Mouse (Mus musculus): ENCODE results near the gene Arhgef18.

The Arhgef18 gene

GRCm38 (mm10) chr8:3392771-3393710 is at the start of gene Arhgef18:
Gene Arhgef18, plus strand, starts transcription at chr8:3393006.
- CTCF ChIA-PET = interaction anchor here in 3 of 4 experiments (0.5 to 1.3 kb wide), 4 partner anchors 22 to 283 kb away, joined by 3 to 12 read pairs (median 4); partner anchors contain the start of gene Trappc5 (in 1 of the 3)

GRCm38 (mm10) chr8:3345337-3345736 is 47.5 kb upstream of the Arhgef18 start:
- POLR2A ChIA-PET = interaction anchor here in 2 of 4 experiments (0.6 to 1.9 kb wide), 3 partner anchors 9 to 113 kb away, joined by 5 to 6 read pairs (median 5); no protein-coding TSS in a partner anchor
- CTCF ChIA-PET = interaction anchor here in 3 of 4 experiments (1.1 to 5.0 kb wide), 4 partner anchors 8 to 14 kb away, joined by 4 to 110 read pairs (median 36); no protein-coding TSS in a partner anchor

More at GRCm38 (mm10) chr8:3392771-3393710, at the start of gene Arhgef18:
- POLR2A ChIA-PET = interaction anchor here (0.5 to 16.8 kb wide), 35 partner anchors 8 to 273 kb away, joined by 3 to 204 read pairs (median 4); partner anchors contain the start of genes C330021F23Rik (in 1 of the 4), Insr (in 1 of the 4) and Pnpla6 (in 1 of the 4)

DNA sequence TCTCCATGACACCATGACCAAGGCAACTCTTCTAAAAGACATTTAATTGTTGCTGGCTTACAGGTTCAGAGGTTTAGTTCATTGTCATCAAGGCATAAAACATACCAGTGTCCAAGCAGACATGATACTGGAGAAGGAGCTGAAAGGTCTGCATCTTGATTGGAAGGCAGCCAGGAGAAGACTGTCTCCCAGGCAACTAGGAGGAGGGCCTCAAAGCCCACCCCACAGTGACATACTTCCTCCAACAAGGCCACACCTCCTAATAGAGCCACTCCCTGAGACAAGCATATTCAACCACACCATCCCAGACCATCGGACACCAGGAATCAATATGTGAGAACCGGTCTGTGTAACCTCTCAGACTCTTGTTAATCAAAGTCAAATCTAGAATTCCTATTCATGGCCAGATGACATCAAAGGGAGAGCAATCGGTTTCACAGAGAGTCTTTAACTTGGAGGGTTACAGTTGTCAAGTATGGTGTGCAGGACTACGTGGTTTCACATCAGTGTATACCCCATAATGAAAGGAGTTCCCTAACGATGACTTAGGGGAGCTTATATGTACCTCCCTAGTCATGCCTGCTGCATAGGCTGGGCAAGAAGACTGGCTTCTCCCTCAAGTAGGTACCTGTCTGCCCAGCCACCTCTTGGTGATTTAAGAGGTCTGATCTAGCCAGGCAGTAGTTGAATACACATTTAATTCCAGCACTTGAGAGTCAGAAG is 46.0 kb upstream of the Arhgef18 start:
- POLR2A ChIA-PET = interaction anchor here in 3 of 4 experiments (0.5 to 1.9 kb wide), 5 partner anchors 10 to 229 kb away, joined by 3 to 9 read pairs (median 3); no protein-coding TSS in a partner anchor
- CTCF ChIA-PET = interaction anchor here in 3 of 4 experiments (0.6 to 5.0 kb wide), 5 partner anchors 10 to 127 kb away, joined by 4 to 110 read pairs (median 23); no protein-coding TSS in a partner anchor

DNA sequence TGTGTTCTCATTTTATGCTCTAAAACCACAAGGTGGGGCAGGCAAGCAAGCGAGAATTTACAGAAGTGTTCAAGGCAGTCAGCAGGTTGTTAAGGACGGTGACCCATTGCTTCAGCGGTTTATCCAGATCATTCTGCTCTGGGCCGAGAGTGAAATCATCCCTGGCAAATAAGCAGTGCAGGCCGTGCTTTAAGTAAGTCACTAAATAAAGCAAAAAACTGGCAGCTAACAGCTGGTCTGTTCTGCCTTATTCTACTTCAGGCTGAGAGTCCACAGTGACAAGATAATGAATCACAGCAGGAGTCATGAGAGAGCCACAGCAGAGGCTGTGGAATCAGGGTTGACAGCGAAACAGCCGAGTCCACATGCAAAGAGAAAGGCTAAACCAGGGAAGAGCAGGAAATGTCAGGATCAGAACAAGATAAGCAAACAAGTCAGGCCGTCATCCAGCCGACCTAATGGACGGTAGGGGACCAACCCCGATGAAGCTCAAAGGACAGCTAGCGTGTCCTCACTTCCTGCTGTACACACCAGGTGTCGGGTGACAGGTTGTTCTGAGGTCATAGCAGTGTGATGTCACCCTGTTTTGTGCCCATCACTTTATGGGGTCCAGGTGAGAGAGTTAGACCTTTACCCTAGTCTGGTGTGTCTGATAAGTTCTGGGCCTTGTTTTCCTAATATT is 44.5 kb upstream of the Arhgef18 start:
- ChIA-PET POLR2A (interaction anchor here in 2 of 4 experiments (1.0 to 2.1 kb wide), 3 partner anchors 11 to 70 kb away, joined by 3 to 7 read pairs (median 4); no protein-coding TSS in a partner anchor), CTCF (interaction anchor here (0.6 to 5.0 kb wide), 8 partner anchors 11 to 328 kb away, joined by 3 to 110 read pairs (median 6); partner anchors contain the start of genes Pex11g (in 1 of the 4) and Trappc5 (in 1 of the 4))

- ChIA-PET POLR2A (interaction anchor here in 1 of 4 experiments (0.7 kb wide), 1 partner anchor 14 kb away, joined by 3 read pairs; no protein-coding TSS in a partner anchor), CTCF (no interaction called here)
Measured at GRCm38 (mm10) chr8:3350747-3351146, 42.1 kb upstream of the Arhgef18 start.

GRCm38 (mm10) chr8:3352715-3353114 is 40.1 kb upstream of the Arhgef18 start:
- ChIA-PET POLR2A (interaction anchor here in 3 of 4 experiments (0.6 to 2.7 kb wide), 7 partner anchors 16 to 205 kb away, joined by 3 to 11 read pairs (median 4); partner anchors contain the start of gene Insr (in 1 of the 3)), CTCF (interaction anchor here in 2 of 4 experiments (0.5 to 4.1 kb wide), 3 partner anchors 16 to 222 kb away, joined by 8 to 45 read pairs (median 13); no protein-coding TSS in a partner anchor)

GRCm38 (mm10) chr8:3353189-3353810 is 39.5 kb upstream of the Arhgef18 start, which contains the start of gene A430078G23Rik:
Gene A430078G23Rik, plus strand, starts transcription at chr8:3353415.
- ChIA-PET CTCF (interaction anchor here in 2 of 4 experiments (0.5 to 4.1 kb wide), 5 partner anchors 17 to 323 kb away, joined by 3 to 45 read pairs (median 8); partner anchors contain the start of gene Trappc5 (in 1 of the 2)), POLR2A (interaction anchor here in 3 of 4 experiments (0.6 to 2.7 kb wide), 8 partner anchors 16 to 320 kb away, joined by 3 to 7 read pairs (median 4); partner anchors contain the start of gene Insr (in 1 of the 3))

DNA sequence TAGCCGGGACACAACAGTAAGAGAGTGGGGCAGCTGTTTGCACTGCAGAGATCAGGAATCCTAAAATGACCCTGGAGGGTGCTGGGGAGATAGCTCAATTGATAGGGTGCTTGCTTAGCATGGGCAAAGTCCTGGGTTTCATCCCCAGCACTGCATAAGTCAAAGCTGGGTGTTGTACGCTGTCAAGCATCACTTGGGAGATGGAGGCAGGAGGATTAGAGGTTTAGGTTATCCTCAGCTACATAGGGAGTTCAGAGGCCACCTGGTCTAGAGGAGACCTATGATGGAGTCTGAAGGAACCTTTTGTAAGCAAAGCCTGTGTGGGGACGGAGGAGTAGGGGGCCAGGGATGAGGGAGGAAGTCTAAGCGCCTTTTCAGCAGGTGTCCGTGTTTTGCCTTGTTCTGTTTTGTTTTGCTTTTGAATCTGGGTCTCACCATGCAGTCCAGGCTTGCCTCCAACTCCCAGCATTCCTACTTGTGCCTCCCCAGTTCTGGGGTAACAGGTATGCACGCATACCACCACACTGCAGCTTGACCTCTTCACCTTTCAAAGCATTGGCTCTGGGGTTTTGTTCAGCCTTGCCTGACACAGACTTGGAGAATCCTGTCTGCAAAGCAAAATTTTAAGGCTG is 38.9 kb upstream of the Arhgef18 start:
- ChIA-PET CTCF (interaction anchor here in 3 of 4 experiments (0.5 to 4.1 kb wide), 7 partner anchors 17 to 322 kb away, joined by 3 to 45 read pairs (median 4); partner anchors contain the start of genes Fcor (in 1 of the 3) and Trappc5 (in 1 of the 3)), POLR2A (interaction anchor here in 3 of 4 experiments (0.6 to 2.7 kb wide), 8 partner anchors 17 to 319 kb away, joined by 3 to 7 read pairs (median 4); partner anchors contain the start of gene Insr (in 1 of the 3))

DNA sequence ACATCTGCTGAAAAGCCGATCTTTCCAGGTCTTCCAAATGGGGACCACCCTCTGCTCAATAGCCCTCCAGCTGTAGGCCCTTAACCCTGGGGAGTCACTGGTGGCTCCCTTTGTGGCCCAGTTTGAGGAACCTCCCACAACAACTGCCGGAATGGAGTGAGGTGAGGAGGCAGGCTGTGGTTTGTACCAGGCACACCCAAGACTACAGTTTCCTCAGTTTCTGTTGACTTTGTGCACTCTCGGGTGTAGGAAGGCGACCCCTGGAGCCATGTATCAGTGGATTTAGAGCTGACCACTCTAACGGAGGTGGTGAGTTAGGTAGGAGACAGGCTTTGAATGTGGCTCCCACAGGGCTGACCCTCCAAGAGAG is 38.4 kb upstream of the Arhgef18 start:
- ChIA-PET POLR2A (interaction anchor here in 3 of 4 experiments (0.6 to 2.7 kb wide), 6 partner anchors 18 to 94 kb away, joined by 3 to 7 read pairs (median 3); no protein-coding TSS in a partner anchor), CTCF (interaction anchor here (0.6 to 4.1 kb wide), 9 partner anchors 17 to 322 kb away, joined by 3 to 45 read pairs (median 4); partner anchors contain the start of genes Fcor (in 1 of the 4) and Trappc5 (in 1 of the 4))

GRCm38 (mm10) chr8:3355586-3355985 is 37.2 kb upstream of the Arhgef18 start:
- ChIA-PET CTCF (interaction anchor here (0.6 to 4.1 kb wide), 15 partner anchors 18 to 322 kb away, joined by 3 to 45 read pairs (median 4); partner anchors contain the start of gene Trappc5 (in 1 of the 4)), POLR2A (interaction anchor here in 3 of 4 experiments (0.8 to 1.6 kb wide), 9 partner anchors 19 to 321 kb away, joined by 3 to 5 read pairs (median 3); no protein-coding TSS in a partner anchor)

- ChIA-PET CTCF (interaction anchor here (0.5 to 2.2 kb wide), 27 partner anchors 8 to 314 kb away, joined by 3 to 13 read pairs (median 4); partner anchors contain the start of gene Fcor (in 2 of the 4)), POLR2A (interaction anchor here in 2 of 4 experiments (0.6 to 2.0 kb wide), 5 partner anchors 28 to 264 kb away, joined by 3 to 4 read pairs (median 4); no protein-coding TSS in a partner anchor)
Measured at GRCm38 (mm10) chr8:3358060-3358459, 34.7 kb upstream of the Arhgef18 start.

- ChIA-PET CTCF (interaction anchor here in 2 of 4 experiments (0.6 to 1.2 kb wide), 5 partner anchors 9 to 105 kb away, joined by 3 to 7 read pairs (median 4); no protein-coding TSS in a partner anchor), POLR2A (no interaction called here)
Measured at GRCm38 (mm10) chr8:3367086-3367485, 25.7 kb upstream of the Arhgef18 start.

DNA sequence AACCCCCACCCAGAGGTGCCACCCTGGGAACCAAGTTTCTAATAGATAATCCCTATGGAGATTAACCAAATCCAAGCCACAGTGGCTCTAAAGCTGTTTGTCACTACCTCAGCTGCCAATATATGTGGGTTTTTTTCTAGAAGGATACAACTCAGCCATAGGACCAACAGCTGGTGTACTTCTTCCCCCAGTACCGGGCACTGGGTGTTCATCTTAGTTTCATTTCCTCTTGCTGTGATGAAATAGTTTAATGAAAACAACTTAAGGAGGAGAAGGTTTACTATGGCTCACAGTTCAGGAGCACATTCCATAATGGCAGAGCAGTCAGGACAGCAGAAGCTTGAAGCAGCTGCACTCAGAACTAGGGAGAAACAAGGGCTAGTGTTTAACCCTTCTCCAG is 24.7 kb upstream of the Arhgef18 start:
- ChIA-PET CTCF (interaction anchor here in 2 of 4 experiments (0.8 to 1.2 kb wide), 2 partner anchors 32 to 82 kb away, joined by 3 to 4 read pairs; no protein-coding TSS in a partner anchor), POLR2A (interaction anchor here in 1 of 4 experiments (1.3 kb wide), 1 partner anchor 72 kb away, joined by 3 read pairs; no protein-coding TSS in a partner anchor)

DNA sequence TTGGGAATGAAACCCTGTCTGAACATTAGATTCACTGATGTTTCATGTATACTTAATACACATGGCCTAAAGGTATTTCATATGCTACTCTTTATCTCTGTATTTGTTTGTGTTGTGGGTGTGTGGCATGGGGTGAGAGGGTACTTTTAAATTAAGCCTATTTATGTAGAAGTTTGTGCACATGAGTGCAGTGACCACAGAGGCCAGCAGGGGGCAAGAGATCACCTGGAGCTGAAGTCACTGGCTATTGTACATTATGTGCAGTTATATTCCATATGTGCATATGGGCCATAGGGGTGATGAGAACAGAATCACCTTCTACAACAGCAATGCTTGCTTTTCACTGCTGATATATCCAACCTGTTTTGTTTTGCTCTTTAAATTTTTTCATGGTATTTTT is 17.1 kb upstream of the Arhgef18 start:
- ChIA-PET CTCF (interaction anchor here (0.6 to 2.7 kb wide), 12 partner anchors 9 to 139 kb away, joined by 3 to 21 read pairs (median 4); partner anchors contain the start of gene Pnpla6 (in 1 of the 4)), POLR2A (interaction anchor here in 1 of 4 experiments (0.7 to 1.1 kb wide), 2 partner anchors 11 to 34 kb away, joined by 3 to 5 read pairs; no protein-coding TSS in a partner anchor)

DNA sequence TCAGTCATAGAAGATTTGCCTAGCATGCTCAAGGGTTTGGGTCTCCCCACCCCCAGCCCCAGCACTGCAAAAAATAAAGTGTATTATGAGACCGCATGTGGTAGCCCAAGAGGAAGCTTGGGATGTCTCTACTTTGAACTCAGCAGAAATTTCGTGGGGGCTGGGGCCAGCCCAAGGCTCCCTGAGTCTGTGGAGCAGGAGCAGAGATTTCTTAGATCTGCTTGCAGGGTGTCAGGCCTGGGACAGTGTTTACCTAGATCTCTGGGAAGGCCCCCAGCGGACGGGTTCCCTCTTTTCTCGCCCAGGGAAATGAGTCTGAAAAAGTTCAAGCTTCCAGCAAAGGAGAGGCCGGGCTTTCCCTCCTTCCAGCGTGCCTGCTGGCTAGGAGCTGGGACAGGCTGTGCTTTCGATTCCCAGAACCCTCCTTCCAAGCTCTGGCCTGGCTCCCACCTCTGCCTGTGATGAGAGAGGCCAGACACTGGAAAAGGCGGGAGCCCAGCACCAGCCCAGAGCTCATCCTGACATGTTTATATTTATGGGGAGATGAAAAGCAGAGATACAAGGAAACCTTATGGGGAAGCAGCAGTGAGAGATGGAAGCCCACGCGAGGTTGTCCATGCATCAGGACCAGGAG is 16.0 kb upstream of the Arhgef18 start:
- ChIA-PET CTCF (interaction anchor here (0.6 to 2.7 kb wide), 10 partner anchors 10 to 539 kb away, joined by 3 to 21 read pairs (median 4); partner anchors contain the start of gene Pnpla6 (in 1 of the 4)), POLR2A (interaction anchor here in 2 of 4 experiments (0.6 to 1.1 kb wide), 4 partner anchors 11 to 160 kb away, joined by 3 to 4 read pairs (median 4); no protein-coding TSS in a partner anchor)

Measured in embryonic stem cell, embryonic (primary cell).